Mouse (Mus musculus): ENCODE results near the gene Aldh1l1.

Gene Aldh1l1

DNA sequence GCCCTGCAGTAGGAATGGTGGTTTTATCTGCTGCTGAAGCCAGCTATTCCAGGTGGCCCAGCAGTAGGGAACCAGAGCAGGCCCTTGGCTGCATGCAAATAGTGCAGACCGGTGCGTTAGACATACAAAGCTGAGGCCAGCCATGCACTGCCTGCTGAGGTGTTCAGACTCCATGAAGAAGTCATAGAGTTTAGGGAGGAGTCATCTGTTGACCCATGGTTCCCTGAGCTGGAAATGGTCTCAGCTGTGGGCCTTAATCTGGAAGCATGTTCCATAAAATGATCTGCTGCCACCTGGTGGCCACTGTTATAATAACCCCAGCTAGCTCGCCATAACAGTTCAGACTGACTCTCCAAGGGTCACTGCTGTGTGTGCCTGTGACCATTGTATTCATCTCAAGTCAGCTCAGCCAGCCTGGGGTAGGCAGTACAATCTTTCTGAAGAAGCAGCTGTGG is 89.1 kb downstream of the Aldh1l1 start:
- no peak for DNase-seq (ENCODE audit: extremely low read depth, insufficient read length, low spot score)

DNA sequence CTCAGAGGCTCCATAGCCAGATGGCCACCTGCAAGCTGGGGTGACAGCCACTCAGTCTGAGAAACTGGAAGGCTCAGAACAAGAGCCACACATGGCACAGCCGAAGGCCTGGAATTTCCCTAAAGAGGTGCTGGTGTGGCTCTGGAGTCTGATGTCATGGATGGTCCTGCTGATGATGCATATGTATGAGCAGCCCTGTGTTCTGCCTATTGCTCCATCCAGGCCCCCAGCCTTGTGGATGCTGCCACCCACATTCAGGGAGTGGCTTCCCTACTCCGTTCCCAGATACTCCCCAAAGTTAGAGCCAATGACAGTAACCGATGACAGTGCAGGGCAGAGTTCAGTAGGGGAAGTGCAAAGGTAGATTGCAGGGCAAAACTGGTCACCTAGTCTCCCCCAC is 91.9 kb downstream of the Aldh1l1 start:
- no peak for DNase-seq (ENCODE audit: extremely low read depth, insufficient read length, low spot score)

DNA sequence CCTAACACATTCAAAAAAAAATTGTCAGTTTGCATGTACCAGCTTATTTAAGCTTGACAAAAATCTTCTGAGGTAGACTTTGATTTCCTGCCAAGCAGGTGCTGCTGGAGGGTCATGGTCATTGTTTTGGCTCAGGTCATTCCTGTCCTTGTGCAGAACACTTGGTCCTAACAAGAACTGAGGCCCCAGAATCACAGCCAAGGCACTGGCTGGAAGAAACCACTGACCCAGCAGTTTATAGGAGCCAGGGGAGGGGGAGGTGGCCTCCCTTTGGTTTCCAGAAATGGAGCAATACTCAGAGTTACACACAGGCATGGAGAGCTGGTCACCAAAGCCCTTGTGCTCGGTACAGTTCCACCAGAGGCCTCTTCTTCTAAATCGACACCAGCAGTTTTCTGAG is 96.1 kb downstream of the Aldh1l1 start:
- no peak for DNase-seq (ENCODE audit: extremely low read depth, insufficient read length, low spot score)

DNA sequence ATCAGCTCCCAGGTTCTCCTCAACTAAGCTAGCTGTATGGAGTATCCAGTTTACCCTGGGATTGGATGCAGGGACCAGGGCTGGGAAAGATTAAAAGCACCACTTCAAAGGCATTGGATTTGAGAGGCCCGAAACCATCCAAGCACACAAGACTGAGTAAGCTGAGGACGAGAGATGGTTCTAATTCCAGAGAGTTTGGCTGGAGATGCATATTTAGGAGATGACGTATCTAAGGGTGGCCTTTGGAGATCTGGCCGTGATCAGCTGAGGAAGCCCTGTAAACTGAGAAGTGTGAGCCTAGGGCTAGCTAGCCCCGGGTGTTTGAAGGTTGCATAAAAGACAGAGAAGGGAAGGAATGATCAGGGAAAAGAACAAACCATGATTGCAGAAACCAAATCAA is 101.9 kb downstream of the Aldh1l1 start:
- no peak for DNase-seq (ENCODE audit: extremely low read depth, insufficient read length, low spot score)

DNA sequence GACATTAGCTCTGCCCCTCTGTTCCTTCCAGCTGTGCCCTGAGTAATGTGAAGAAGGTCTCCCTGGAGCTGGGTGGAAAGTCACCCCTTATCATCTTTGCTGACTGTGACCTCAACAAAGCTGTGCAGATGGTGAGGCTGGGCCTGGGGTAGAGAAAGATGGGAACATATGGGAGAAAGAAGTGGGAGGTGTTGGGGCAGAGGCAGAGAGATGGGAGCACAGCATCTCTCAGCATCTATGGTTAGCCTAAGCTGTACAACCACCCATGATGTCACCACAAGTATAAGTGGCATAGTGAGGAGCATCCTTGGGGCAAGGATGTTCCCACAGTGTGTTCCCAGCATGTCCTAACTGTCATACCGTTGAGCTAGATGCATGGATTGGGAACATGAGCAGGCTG is 104.5 kb downstream of the Aldh1l1 start:
- no peak for DNase-seq (ENCODE audit: extremely low read depth, insufficient read length, low spot score)

DNA sequence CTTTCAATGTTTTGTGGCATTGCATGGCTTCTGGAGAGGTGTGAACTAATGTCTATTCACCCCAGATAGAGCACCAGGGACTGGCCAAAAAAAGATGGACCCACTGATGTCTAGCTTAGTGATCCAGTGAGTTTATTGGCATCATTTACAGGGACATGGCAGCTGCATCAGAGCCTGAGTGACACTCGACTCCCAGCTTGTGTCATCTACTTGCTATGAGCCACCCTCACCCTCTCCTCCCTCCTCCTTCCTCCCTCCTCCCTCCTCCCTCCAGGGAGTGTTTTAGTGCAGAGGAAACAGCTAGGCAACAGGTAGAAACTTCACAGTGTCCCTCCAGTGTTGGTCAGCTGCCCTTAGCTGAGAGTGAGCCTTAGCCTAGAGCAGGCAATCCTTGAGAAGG is 108.7 kb downstream of the Aldh1l1 start:
- no peak for DNase-seq (ENCODE audit: extremely low read depth, insufficient read length, low spot score)

DNA sequence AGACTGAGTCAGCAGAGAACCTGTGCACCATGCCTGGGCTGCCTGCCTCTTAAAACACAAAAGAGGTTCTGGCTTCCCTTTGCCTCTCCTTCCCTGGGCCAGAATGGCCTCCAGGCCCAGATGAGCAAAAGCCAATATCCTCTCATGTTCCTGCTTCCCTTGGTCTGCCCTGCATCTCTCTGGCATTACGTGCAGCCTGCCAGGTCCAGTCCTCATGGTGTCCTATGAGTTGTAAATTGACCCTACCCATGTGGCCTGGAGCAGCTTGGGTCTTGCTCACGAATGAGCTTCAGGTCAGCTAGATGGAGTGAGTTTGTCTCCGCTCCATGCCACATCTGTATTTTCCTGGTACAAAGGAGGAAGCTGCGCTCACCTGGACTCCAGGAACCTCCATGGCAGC is 110.8 kb downstream of the Aldh1l1 start:
- no peak for DNase-seq (ENCODE audit: extremely low read depth, insufficient read length, low spot score)

DNA sequence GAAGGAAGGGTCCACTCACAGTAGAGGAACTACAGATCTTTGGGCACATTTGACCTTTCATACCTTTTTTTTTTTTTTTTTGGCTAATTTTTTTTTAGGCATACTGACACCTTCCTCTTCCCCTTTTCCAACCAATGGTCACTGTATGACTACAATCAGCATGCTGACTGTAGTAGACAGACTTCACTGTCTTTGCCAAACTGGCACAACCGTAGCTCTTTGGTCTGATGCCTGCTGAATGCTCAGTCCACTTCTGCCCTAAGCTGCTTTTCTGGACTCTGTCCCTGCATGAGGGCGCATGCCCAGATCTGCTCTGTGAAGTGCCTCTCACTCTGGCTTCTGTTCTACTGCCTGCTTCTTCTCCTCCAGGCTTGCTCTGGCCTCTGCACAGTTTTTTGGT is 111.4 kb downstream of the Aldh1l1 start:
- DNase-seq (ENCODE audit: extremely low read depth, insufficient read length, low spot score) = no peak

DNA sequence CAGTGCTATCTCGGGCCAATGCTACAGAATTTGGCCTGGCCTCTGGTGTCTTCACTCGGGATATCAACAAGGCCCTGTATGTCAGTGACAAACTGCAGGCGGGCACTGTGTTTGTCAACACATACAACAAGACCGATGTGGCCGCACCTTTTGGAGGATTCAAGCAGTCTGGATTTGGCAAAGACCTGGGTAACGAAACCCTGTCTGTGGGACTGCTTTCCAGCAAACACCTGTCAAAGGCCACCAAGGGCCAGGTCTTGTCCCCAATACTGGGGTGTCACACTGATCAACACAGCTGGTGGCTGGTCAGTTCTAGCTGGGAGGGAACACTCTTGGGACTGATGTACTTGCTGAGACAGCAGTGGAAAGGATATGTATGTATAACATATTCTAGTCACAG is 112.0 kb downstream of the Aldh1l1 start:
- DNase-seq (ENCODE audit: extremely low read depth, insufficient read length, low spot score) = no peak

DNA sequence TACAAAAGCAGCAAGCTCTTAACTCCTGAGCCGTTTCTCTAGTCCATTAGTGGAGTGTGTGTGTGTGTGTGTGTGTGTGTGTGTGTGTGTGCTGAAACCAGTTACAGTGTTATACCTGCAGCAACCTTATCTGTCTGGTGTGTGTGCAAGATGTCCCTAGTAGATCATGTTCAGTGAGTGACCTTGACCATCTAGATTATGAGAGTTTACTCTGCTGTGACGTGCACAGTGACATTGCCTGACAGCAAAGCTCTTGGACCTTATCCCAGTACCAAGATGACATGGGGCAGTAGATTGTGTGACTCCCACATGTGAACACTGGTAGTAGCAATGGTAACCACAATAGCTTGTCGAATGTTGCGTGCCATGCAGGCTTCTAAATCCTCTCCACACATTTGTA is 114.1 kb downstream of the Aldh1l1 start:
- DNase-seq (ENCODE audit: extremely low read depth, insufficient read length, low spot score) = no peak

DNA sequence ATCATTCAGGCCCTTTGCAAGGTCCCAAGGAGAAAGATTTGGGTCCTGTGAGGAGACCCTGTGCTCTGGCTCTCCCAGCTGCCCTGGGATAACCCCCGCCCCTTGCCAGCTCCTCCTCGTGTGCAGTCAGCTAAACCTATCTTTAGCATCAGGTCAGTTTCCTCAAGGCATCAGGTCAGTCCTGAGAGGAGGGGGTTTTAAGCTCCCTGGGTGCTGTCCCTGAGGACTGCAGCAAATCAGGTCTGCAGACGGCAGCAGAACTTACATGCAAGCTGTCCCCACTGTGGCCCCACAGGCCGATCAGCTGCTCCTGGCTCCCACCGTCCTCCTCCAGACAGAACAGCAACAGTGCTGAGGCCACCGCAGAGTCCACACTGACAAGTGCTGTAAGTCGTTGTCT is 115.5 kb downstream of the Aldh1l1 start:
- DNase-seq (ENCODE audit: extremely low read depth, insufficient read length, low spot score) = no peak

DNA sequence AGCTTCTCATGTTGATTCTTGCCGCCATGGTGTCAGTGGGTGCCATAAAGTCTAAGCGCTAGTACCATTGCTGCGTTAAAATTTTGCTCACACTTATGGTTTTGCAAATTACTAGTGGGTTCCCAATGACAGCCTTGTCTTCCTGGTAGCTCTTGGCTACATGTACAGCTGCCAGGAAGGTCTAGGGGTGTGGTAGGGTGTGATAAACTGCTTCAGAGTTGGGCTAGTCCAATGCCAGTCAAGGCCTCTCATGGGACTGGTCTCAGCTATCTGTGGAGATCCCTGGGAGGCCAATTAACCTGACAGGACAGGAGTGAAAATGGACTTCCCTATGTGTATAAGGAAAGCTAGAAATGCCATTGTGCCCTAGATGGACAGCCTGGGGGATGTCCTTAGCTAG is 116.1 kb downstream of the Aldh1l1 start:
- no peak for DNase-seq (ENCODE audit: extremely low read depth, insufficient read length, low spot score)

DNA sequence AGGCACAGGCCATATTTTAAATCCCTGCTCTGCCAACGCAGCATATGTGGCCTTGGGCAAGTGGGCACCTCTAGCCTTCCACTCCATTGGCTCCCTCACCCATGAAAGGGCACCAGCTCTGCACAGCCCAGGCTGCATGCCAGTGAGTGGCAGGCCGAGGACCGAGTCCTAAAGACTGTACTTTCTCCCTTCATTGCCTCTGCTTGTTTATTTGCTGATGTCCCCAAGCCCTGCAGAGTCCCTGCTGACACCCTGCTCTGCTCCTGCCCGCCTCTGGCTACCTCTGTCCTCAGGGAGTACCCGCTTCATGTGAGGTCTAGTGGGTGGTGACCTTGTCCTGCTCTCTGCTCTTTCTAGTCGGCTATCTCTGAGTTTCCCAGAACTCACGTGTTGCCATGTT is 116.9 kb downstream of the Aldh1l1 start:
- DNase-seq (ENCODE audit: extremely low read depth, insufficient read length, low spot score) = no peak

DNA sequence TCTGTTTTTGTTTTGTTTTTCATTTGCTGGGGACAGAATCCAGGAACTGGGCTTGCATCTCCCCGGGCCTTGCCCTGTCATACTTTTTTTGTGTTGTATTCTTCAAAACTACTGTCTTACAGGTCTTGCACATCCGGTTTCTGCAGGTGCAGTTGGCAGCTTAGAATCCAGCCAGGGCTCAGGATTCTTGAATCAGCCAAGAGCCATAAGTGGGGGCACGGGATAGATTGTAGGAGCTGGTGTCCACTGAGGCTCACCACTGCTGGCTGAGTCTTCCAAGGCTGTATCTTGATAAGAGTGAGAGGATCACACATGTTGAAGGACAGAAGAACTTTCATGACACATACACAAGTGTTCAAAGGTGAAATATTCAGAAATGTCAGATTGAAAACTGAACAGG is 117.9 kb downstream of the Aldh1l1 start:
- DNase-seq (ENCODE audit: extremely low read depth, insufficient read length, low spot score) = no peak

DNA sequence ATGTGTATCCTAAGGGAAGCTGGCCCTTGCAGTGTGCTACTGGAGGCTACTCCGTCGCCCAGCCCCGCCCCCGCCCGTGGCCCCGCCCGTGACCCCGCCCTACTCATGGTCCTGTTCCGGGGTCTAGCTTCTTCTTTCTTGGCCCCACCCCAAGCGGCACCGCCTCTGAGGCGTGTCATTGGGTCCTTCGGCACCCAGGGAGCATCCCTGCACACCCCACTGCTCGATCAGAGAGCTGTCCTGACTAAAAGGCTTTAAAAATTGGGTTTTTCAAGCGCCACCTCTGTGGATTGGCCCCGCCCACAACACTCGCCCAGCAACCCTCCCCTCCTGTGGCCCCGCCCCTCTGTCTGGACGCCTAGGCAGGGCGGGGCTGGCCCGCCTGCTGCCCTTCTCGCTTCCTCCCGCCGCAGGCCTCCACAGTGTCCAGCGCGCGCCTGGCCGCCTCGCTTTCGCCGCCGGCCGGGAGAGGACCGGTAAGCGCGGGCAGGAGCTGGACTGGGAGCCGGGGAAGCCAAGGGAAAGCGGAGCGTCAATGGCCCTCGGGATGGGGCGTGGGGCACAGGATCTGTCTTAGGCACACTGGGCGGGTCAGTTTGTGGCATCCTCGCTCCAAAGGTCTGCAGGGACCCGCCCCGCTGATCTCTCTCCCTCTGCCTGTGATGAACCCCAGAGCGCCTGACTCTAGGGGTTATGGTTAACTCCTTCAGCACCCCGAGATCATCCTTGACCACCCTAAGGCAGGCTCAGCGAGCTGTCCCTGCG is 118.5 kb downstream of the Aldh1l1 start, which contains the start of gene Slc41a3:
Gene Slc41a3, plus strand, starts transcription at position 193 of the 765 bp plus-strand sequence.
- peak; percentile 87 for DNase-seq (ENCODE audit: extremely low read depth, insufficient read length, low spot score)

DNA sequence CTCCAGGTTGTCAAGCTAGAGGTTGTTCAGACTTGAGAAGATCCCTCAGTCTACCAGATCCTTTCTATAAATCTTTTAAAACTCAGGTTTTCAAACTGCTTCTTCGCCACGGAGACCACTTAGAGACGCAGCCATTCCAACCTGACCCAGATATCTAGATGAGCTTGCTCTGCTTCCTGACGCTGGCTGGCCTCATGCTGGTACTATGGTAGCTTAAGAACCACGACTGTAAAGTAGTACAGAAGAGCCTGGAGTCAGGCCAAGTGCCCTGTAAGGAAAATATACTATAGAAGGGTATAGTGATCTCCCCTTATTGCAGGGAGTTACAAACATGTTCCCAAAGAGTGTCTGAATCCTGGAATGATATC is 119.1 kb downstream of the Aldh1l1 start:
- DNase-seq (ENCODE audit: extremely low read depth, insufficient read length, low spot score) = no peak

DNA sequence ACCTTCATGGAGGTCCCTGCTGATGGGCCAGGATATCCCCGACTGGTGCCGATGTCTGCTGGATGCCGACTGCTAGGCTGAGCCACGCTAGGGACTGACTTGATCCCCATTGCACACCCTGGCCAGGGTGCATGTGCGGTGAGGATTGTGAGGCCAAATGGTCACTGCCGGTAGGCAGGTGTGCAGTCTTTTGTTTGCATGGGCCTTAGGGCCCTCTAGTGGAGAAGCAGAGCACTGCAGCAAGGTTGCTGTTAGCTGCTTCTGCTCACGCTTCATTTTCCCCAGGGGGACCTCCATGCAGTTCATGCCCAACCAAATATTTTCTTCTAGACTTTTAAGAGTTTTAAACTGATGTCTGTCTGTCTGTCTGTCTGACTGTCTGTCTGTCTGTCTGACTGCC is 120.3 kb downstream of the Aldh1l1 start:
- DNase-seq (ENCODE audit: extremely low read depth, insufficient read length, low spot score) = peak; percentile 33

DNA sequence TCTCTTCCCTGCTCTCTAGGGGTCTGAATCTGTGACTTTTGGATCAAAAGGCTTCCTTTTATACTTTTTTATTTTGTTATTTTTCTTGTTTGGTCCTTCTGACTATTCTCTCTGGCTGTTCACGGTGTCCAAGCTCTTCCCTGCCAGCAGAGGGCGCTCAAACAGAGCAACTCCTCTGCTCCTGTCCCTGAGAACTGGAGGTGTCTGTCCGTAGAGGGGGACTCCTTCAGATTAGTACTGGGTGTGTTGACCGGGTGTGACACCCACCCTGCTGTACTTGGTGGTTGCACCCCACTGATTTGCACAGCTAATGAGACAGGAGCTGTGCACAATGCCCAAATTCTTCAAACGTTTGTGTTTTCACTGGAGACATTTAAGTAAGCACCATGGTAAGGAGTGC is 121.0 kb downstream of the Aldh1l1 start:
- peak; percentile 14 for DNase-seq (ENCODE audit: extremely low read depth, insufficient read length, low spot score)

DNA sequence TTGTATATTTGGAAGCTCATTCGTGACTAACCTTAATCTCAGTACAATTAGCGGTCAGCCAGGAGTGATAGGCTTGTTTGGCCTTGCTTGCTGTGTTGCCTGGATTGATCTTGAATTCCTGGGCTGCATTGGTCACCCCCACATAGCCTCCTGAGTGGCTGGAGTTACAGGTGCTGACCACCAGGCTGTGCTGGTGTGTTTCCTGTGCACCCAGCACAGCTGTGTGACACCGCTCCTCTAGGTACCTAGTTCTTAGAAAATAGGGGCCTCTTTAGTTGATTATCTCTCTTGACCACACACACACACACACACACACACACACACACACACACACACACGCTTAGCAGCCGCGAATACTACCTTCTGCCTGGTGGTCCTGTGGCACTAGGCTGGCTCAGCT is 122.0 kb downstream of the Aldh1l1 start:
- no peak for DNase-seq (ENCODE audit: extremely low read depth, insufficient read length, low spot score)

DNA sequence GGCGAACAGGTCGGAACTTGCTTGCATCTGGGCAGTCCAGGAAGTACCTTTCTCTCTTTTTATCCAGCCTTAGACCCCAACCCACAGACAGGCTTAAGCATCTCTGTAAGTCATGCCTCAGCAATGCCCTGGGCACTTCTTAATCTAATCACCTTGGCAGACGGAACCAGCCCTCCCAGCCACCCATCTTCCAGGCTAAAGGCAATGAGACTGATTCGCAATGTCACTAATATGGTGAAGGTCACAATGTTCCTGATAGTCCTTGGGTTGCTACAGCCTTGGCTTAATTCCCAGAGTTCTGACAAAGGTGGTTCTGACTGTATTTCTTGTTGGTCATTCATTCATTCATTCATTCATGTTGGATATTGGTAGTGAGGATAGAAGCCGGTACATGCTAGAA is 124.0 kb downstream of the Aldh1l1 start:
- DNase-seq (ENCODE audit: extremely low read depth, insufficient read length, low spot score) = no peak

DNA sequence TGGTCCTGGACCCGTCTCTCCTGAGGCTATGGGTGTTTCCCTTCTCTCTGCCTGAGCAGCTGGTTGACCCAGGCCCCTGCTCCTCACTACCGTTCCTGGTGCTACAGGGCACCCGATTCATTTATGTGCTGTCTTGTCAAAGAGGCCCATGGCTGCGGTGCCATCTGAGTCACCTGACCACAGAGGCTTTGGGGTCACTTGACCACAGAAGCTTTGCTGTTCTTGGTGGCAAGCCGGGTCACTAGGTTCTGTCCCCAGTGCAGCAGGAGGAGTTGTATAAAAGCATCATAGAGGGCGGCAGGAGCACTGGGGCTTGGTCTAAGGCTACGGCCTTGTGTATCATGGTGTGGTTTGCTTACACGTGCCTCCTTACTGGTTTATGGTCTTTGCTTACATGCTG is 127.0 kb downstream of the Aldh1l1 start:
- peak; percentile 24 for DNase-seq (ENCODE audit: extremely low read depth, insufficient read length, low spot score)

DNA sequence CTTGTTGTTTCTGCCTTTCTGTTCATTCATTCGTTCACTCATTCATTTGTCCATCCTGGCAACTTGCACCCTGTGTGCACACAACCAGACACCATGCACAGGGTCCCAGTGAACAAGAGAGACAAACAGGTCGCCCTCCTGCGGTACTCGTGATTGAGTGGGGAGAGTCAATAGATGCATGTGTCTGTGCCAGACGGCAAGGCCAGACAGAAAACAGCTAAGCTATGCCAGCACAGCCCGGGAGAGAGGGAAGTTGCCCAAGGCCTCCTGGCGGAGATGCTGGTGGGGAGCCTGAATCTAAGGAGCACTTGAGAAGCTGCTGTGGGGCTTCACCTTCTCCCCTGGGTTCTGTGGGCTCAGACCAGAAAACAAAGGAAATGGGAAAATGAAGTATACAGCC is 129.1 kb downstream of the Aldh1l1 start:
- no peak for DNase-seq (ENCODE audit: extremely low read depth, insufficient read length, low spot score)

DNA sequence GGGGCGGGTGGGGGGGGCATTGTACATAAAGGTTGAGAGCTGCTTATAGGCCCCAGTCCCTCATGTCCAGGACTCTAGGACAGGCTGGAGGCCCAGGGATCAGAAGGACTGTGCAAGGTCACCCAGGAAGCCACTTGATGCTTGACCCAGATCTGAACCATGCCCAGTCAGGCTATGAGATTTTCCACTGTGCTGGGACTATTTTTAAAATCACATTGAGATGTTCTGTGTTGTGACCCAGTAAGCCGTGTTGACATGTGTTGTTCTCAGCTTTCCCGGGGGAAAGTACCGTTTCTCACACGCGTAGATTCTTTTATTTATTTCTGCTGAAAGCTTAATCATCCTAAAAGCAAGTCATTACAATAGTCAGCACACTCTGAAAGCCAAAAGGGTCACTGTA is 129.8 kb downstream of the Aldh1l1 start:
- DNase-seq (ENCODE audit: extremely low read depth, insufficient read length, low spot score) = no peak
